Mouse (Mus musculus) erythroblast, embryonic 14.5 days (primary cell): ENCODE data around the gene Patl2. TPM values are rescaled to one million over a fixed set of nuclear protein-coding genes. Genes with fewer than 3 reads are reported as not detected.
A peak's percentile ranks its signal among the peaks of the same experiment; 100 is the strongest.
"Not testable (repeated sequence)": the region's sequence is repeated elsewhere in the genome, so short reads cannot be mapped to it uniquely, and the experiment has no call there.

Experiments used
- H3K27me3 ChIP-seq: 2 replicates; pipeline ENCODE4 v1.6.1; 2012; ENCODE audit warnings: inconsistent platforms; ENCODE audit not compliant: control insufficient read depth
- H3K36me3 ChIP-seq: 2 replicates; pipeline ENCODE4 v1.6.1; 2012; ENCODE audit warnings: mild to moderate bottlenecking, inconsistent platforms; ENCODE audit not compliant: control insufficient read depth
- H3K4me1 ChIP-seq: 2 replicates; pipeline ENCODE4 v1.6.1; 2012; ENCODE audit warnings: inconsistent platforms; ENCODE audit not compliant: control insufficient read depth
- H3K4me3 ChIP-seq: replicated peaks from 2 replicates; pipeline ENCODE3; 2012; ENCODE audit warnings: moderate library complexity, mild to moderate bottlenecking, inconsistent platforms
- H3K9me3 ChIP-seq: 2 replicates; pipeline ENCODE4 v1.6.1; 2012; ENCODE audit warnings: low read length, inconsistent platforms, mixed read lengths; ENCODE audit not compliant: control insufficient read depth
- GATA1 ChIP-seq: IDR thresholded peaks from 2 replicates; pipeline ENCODE4 v1.6.1; 2012; ENCODE audit warnings: low read length, inconsistent platforms, mixed read lengths
- TAL1 ChIP-seq: IDR thresholded peaks from 3 replicates; pipeline ENCODE4 v1.6.1; 2012; ENCODE audit warnings: low read length, inconsistent platforms, mixed read lengths
- polyA plus RNA-seq: library from polyadenylated mRNA; stranded (reverse); fragments of >175 nt; gene quantifications from 2 replicates; pipeline ENCODE4 v1.2.3, GENCODE M21; 2012

Patl2 gene
- polyA plus RNA-seq, 1 experiment: not detected

DNA sequence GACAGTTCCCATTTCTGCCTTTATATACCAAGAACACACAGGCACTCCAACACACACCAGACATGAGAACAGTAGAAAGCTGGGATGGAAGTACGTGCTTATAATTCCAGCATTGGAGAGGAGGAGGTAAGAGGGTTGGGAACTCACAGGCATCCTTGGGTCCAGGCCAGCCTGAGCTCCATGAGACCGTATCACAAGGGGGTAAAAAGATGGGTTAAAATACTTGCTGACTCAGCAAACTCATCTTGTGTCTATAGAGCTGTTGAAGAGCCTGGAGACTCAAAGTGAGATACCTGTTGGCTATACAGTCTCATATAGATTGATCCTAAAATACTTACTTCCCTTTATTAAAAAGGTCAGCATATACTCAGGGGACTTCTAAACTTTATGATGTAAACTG lies 69.1 kb downstream of the Patl2 start:
- peak overlapping the region; percentile 100 for H3K4me3 ChIP-seq
- H3K36me3 ChIP-seq: peaks cover 6% of the 10 kb centered on the region
- H3K27me3 ChIP-seq: no peaks in the 10 kb centered on the region
- TF ChIP-seq GATA1 (no peak), TAL1 (no peak)
- peaks cover 30% of the 10 kb centered on the region for H3K4me1 ChIP-seq
- H3K9me3 ChIP-seq: no peaks in the 10 kb centered on the region

DNA sequence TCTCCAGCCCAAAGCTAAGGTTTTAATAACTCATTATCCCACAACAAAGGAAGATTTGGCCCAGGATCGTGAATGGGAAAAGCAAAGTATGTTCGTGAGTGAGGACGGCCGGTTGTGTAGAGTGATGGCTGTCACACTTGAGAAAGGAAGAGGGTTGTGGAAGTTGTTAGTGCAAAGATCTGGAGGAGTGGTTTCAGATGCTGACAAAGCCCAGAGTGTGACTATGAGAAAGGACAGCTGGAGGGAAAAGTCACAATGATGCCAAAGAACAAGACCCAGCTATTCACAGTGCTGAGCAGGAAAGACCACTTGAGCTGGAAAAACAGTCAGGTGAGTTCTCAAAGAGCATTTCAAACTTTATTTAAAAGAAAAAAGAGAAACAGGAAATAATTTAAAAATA lies 76.3 kb downstream of the Patl2 start:
- no peak overlapping the region for H3K4me3 ChIP-seq
- H3K9me3 ChIP-seq: no peaks in the 10 kb centered on the region
- H3K27me3 ChIP-seq: no peaks in the 10 kb centered on the region
- peaks cover 30% of the 10 kb centered on the region for H3K36me3 ChIP-seq
- H3K4me1 ChIP-seq: peaks cover 2% of the 10 kb centered on the region; the same call in 1 of the 2 replicates
- TF ChIP-seq TAL1 (no peak), GATA1 (no peak)

DNA sequence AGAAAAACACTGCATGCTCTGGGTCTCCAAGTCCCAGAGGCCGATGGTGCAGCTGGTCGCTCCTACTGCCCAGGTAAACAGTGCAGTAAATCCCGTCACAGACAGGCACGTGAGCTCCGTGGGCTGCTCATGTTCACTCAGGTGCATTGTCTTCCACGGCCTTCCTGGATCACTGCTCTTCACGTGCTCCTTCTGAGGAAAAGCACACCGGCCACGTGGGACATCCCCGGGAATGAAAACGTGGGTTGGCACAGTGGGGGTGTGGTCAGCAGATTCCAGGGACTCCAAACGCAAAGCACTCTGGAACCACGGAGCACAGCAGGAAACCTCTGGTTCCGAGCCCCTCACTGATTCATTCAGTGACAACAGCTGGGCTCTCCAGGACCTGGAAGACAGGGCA lies 77.9 kb downstream of the Patl2 start:
- Histone ChIP-seq H3K27me3 (no peaks in the 10 kb centered on the region), H3K9me3 (no peaks in the 10 kb centered on the region), H3K4me1 (peaks cover 2% of the 10 kb centered on the region; the same call in 1 of the 2 replicates), H3K4me3 (no peak overlapping the region), H3K36me3 (peaks cover 36% of the 10 kb centered on the region)
- TF ChIP-seq TAL1 (no peak), GATA1 (no peak)

DNA sequence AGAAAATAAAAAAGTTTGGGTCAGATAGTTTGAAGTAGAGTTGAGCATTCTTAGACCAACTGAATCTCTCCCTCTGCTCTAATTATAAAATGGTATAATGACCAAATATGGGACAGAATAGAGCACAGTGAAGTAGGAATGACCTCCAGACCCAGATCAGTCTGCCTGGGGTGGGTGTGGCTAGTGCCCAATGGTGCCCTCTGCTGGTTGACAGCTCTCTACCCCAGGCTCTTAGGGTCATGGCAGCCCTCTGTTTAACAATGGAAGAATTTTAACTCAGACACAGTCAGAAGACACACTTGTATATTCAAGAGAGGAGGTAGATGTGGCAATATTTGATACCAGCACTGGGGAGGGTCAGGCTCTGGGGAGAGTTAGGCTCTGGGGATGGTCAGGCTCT lies 83.9 kb downstream of the Patl2 start:
- Histone ChIP-seq H3K36me3 (peaks cover 40% of the 10 kb centered on the region), H3K9me3 (no peaks in the 10 kb centered on the region), H3K4me1 (no peaks in the 10 kb centered on the region), H3K27me3 (no peaks in the 10 kb centered on the region), H3K4me3 (no peak overlapping the region)
- no peak for TF ChIP-seq TAL1

DNA sequence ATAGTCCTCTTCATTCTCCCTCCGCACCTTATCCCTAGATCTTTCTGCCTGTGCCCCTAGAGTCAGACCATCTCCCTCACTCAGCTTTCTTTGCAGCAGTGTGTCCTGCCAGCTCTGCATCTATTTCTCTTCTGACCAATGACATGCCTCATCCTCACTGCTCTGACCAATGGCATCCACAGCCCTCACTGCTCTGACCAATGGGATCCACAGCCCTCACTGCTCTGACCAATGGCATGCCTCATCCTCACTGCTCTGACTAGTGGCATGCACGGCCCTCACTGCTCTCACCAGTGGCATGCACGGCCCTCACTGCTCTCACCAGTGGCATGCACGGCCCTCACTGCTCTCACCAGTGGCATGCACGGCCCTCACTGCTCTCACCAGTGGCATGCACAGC lies 88.3 kb downstream of the Patl2 start:
- not testable (repeated sequence) for H3K4me1 ChIP-seq, H3K9me3 ChIP-seq, H3K27me3 ChIP-seq, H3K4me3 ChIP-seq
- H3K36me3 ChIP-seq: peaks cover 58% of the 10 kb centered on the region

DNA sequence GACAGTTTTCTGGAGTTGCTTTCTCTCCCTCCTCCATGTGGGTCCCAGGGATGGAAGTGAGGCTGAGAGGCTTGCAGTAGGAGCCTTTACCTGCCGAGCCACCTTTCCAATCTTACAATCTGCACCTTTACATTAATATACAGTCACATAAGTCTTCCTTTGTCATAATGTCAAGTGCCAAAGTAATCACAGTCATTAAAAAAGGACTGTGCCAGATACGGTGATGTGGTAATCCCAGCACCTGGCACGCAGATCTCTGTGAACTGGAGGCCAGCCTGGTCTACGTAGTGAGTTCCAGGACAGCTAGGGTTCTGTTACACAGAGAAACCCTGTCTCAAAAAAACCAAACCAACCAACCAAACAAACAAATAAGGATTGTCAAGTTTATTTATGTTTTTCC lies 92.1 kb downstream of the Patl2 start:
- Histone ChIP-seq H3K36me3 (peaks cover 67% of the 10 kb centered on the region), H3K4me1 (no peaks in the 10 kb centered on the region), H3K27me3 (no peaks in the 10 kb centered on the region), H3K9me3 (no peaks in the 10 kb centered on the region), H3K4me3 (no peak overlapping the region)
- no peak for TF ChIP-seq GATA1
- TF ChIP-seq TAL1: no peak

DNA sequence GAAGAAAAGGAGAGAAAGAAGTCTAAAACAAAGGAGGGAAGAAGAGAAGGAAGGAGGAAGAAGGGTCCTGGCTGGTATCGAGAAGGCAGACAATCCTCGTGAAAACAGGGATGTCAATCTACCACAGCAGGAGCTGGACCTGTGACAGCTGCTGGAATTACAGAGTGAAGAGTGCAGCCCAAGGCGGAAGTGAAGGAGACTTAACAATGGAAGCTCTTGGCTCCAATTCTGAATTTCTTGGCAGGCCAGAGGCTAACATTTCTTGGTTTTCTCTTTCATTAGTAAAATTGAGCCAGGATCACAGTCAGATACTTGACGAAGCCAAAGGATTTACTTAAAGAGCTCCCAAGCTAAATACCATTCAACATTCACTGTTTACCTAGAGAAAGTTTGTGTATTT lies 99.5 kb downstream of the Patl2 start:
- H3K9me3 ChIP-seq: no peaks in the 10 kb centered on the region
- H3K4me1 ChIP-seq: no peaks in the 10 kb centered on the region
- peaks cover 64% of the 10 kb centered on the region for H3K36me3 ChIP-seq
- no peak overlapping the region for H3K4me3 ChIP-seq
- TF ChIP-seq GATA1: no peak
- TF ChIP-seq TAL1: no peak
- H3K27me3 ChIP-seq: no peaks in the 10 kb centered on the region

DNA sequence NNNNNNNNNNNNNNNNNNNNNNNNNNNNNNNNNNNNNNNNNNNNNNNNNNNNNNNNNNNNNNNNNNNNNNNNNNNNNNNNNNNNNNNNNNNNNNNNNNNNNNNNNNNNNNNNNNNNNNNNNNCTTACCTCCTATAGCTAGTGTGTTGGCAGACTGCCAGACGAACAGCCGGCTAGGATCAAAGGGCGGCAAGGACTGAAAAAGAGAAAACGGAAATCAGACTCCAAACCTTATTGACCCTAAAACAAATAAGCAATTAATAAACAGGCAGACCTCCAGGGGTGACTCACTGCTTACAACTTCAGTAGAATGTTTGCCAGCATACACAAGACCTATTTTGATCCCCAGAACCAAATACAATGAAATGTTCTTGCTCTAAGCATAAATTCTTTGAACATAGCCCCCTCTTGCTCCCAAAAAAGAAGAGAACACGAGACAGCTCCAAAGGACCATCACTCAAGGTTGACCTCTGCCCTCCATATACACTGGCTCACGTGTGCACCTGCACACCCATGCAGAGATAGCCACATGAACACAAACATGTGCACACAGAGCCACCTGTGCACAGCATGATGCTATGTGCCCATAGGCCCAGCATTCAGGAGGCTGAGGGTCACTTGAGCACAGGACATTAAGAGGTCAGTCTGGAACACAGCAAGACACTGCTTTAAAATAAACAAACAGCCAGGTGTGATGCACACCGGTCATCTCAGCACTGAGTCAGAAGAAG lies 104.1 kb downstream of the Patl2 start:
- Histone ChIP-seq H3K9me3 (no peaks in the 10 kb centered on the region), H3K4me1 (no peaks in the 10 kb centered on the region), H3K4me3 (no peak overlapping the region), H3K36me3 (peaks cover 63% of the 10 kb centered on the region), H3K27me3 (no peaks in the 10 kb centered on the region)
- no peak for TF ChIP-seq TAL1
- no peak for TF ChIP-seq GATA1

Other genes starting within 250 kb of the Patl2 start
- gene Ctdspl2, start 230.2 kb downstream of the Patl2 start, polyA plus RNA-seq: 0.12 and 0.15 TPM in 2 replicates
- not detected in 2 replicates for gene Mageb3, start 230.1 kb downstream of the Patl2 start, polyA plus RNA-seq
- gene Eif3j1, start 157.6 kb downstream of the Patl2 start, polyA plus RNA-seq: 23.2 and 31.3 TPM in 2 replicates
- 0.03 and 0.06 TPM in 2 replicates for gene Spg11, start 67.8 kb downstream of the Patl2 start, polyA plus RNA-seq
- 1.1 and 1.6 TPM in 2 replicates for gene B2m, start 38.5 kb downstream of the Patl2 start, polyA plus RNA-seq
- not detected in 2 replicates for gene Trim69, start 25.5 kb downstream of the Patl2 start, polyA plus RNA-seq
- gene Terb2, start 83 bp upstream of the Patl2 start, polyA plus RNA-seq: not detected in 2 replicates
- gene Sord, start 48.6 kb upstream of the Patl2 start, polyA plus RNA-seq: 1.5 and 2.0 TPM in 2 replicates
- not detected in 2 replicates for gene Duox2, start 112.3 kb upstream of the Patl2 start, polyA plus RNA-seq
- not detected in 2 replicates for gene Duoxa2, start 112.7 kb upstream of the Patl2 start, polyA plus RNA-seq
- gene Duoxa1, start 127.5 kb upstream of the Patl2 start, polyA plus RNA-seq: not detected in 2 replicates
- not detected in 2 replicates for gene Duox1, start 129.5 kb upstream of the Patl2 start, polyA plus RNA-seq
- gene Shf, start 183.0 kb upstream of the Patl2 start, polyA plus RNA-seq: 6.6 and 7.5 TPM in 2 replicates
- gene Slc28a2, start 240.3 kb upstream of the Patl2 start, polyA plus RNA-seq: not detected in 2 replicates